Mouse (Mus musculus) kidney, embryonic 16.5 days (tissue): ENCODE results near the gene Rhoa. TPM values are rescaled to one million over a fixed set of nuclear protein-coding genes. Genes with fewer than 3 reads are reported as not detected.
A peak's percentile ranks its signal among the peaks of the same experiment; 100 is the strongest.
"Not testable (repeated sequence)": the region's sequence is repeated elsewhere in the genome, so short reads cannot be mapped to it uniquely, and the experiment has no call there.

Source experiments
- ATAC-seq: fragments of 200-750 bp; cut with Nextera tagmentation; 2 replicates; pipeline ENCODE4 v1.8.0; 2017; ENCODE audit warnings: moderate TSS enrichment; ENCODE audit not compliant: low FRiP score, low TSS enrichment
- H3K27ac ChIP-seq: fragments of 300-500 bp; sonication (generic); 2 replicates; pipeline ENCODE4 v1.5.1; 2014; ENCODE audit warnings: low read length
- H3K27me3 ChIP-seq: fragments of 300-500 bp; sonication (generic); 2 replicates; pipeline ENCODE4 v1.6.1; 2014; ENCODE audit warnings: low read length, control low read depth, mixed read lengths; ENCODE audit not compliant: insufficient read depth
- H3K36me3 ChIP-seq: fragments of 300-500 bp; sonication (generic); 2 replicates; pipeline ENCODE4 v1.6.1; 2014; ENCODE audit warnings: low read length, control low read depth, mixed read lengths; ENCODE audit not compliant: insufficient read depth
- H3K4me1 ChIP-seq: fragments of 300-500 bp; sonication (generic); 2 replicates; pipeline ENCODE4 v1.6.1; 2014; ENCODE audit warnings: low read length, control low read depth, mixed read lengths; ENCODE audit not compliant: insufficient read depth
- H3K4me2 ChIP-seq: fragments of 300-500 bp; sonication (generic); replicated peaks from 2 replicates; pipeline ENCODE4 v1.6.1; 2014; ENCODE audit warnings: low read depth, low read length
- H3K4me3 ChIP-seq: fragments of 300-500 bp; sonication (generic); 2 replicates; pipeline ENCODE4 v1.5.1; 2014; ENCODE audit warnings: mild to moderate bottlenecking, low read length
- H3K9ac ChIP-seq: fragments of 300-500 bp; sonication (generic); replicated peaks from 2 replicates; pipeline ENCODE4 v1.6.1; 2014; ENCODE audit warnings: low read length
- H3K9me3 ChIP-seq: fragments of 300-500 bp; sonication (generic); 2 replicates; pipeline ENCODE4 v1.6.1; 2016; ENCODE audit warnings: low read length, control low read depth
- WGBS: fragments of 180-500 bp; shearing (Covaris S2); extraction: QIAGEN DNeasy Blood & Tissue Kit; methylation state at CpG from one replicate; pipeline ENCODE4 v1.1.7; 2014; 5-methylcytosine and 5-hydroxymethylcytosine counted together
- polyA plus RNA-seq: library from polyadenylated mRNA; unstranded; fragments of >200 nt; fragmentation: Nextera tagmentation; extraction: Ambion mirVana; gene quantifications from 2 replicates; pipeline ENCODE4 v1.2.1, GENCODE M21; 2015

The Rhoa gene
- polyA plus RNA-seq, 1 experiment from 2014 or later, result 495 TPM

GRCm38 (mm10) chr9:108268701-108269100 is 37.2 kb upstream of the Rhoa start:
- not testable (repeated sequence) for H3K27me3 ChIP-seq, ATAC-seq, H3K9ac ChIP-seq, H3K4me2 ChIP-seq, H3K36me3 ChIP-seq, H3K27ac ChIP-seq, H3K9me3 ChIP-seq, H3K4me3 ChIP-seq
- peaks cover 29% of the 10 kb centered on the region for H3K4me1 ChIP-seq
- WGBS, result 77% methylated on average over 6 of the region's 7 CpGs

- ATAC-seq, result no peak
- Histone ChIP-seq H3K9ac (no peak overlapping the region), H3K36me3 (no peaks in the 10 kb centered on the region), H3K4me1 (peaks cover 26% of the 10 kb centered on the region), H3K4me3 (no peak overlapping the region), H3K27me3 (no peaks in the 10 kb centered on the region), H3K27ac (peak overlapping the region; percentile 46; the same call in 1 of the 2 replicates), H3K4me2 (no peak overlapping the region), H3K9me3 (no peaks in the 10 kb centered on the region)
- 13% methylated on average over 2 of the region's 2 CpGs for WGBS
Observed at GRCm38 (mm10) chr9:108271941-108272340, 34.0 kb upstream of the Rhoa start.

- ATAC-seq, result no peak
Observed at GRCm38 (mm10) chr9:108272691-108273090, 33.2 kb upstream of the Rhoa start.

GRCm38 (mm10) chr9:108273485-108273884 is 32.4 kb upstream of the Rhoa start:
- H3K36me3 ChIP-seq, result no peaks in the 10 kb centered on the region
- 84% methylated on average over 4 of the region's 4 CpGs for WGBS
- ATAC-seq, result no peak
- H3K4me3 ChIP-seq, result no peak overlapping the region
- peaks cover 26% of the 10 kb centered on the region for H3K4me1 ChIP-seq
- no peak overlapping the region for H3K4me2 ChIP-seq
- no peaks in the 10 kb centered on the region for H3K9me3 ChIP-seq
- H3K27ac ChIP-seq, result no peak overlapping the region
- H3K27me3 ChIP-seq, result no peaks in the 10 kb centered on the region
- H3K9ac ChIP-seq, result no peak overlapping the region

More at GRCm38 (mm10) chr9:108272691-108273090, 33.2 kb upstream of the Rhoa start:
- Histone ChIP-seq H3K36me3 (no peaks in the 10 kb centered on the region), H3K4me1 (peaks cover 26% of the 10 kb centered on the region), H3K4me2 (no peak overlapping the region), H3K9ac (no peak overlapping the region), H3K27me3 (no peaks in the 10 kb centered on the region), H3K9me3 (no peaks in the 10 kb centered on the region), H3K4me3 (no peak overlapping the region), H3K27ac (peak overlapping the region; percentile 46)
- 69% methylated on average over 5 of the region's 5 CpGs for WGBS

GRCm38 (mm10) chr9:108274476-108275330 is 31.2 kb upstream of the Rhoa start:
- no peak overlapping the region for H3K4me2 ChIP-seq
- no peaks in the 10 kb centered on the region for H3K27me3 ChIP-seq
- 73% methylated on average over 5 of the region's 5 CpGs for WGBS
- no peak overlapping the region for H3K9ac ChIP-seq
- H3K36me3 ChIP-seq, result no peaks in the 10 kb centered on the region
- no peak for ATAC-seq
- no peak overlapping the region for H3K4me3 ChIP-seq
- H3K27ac ChIP-seq, result peak overlapping the region; percentile 18; the same call in 1 of the 2 replicates
- no peaks in the 10 kb centered on the region for H3K9me3 ChIP-seq
- H3K4me1 ChIP-seq, result peaks cover 26% of the 10 kb centered on the region

- Histone ChIP-seq H3K27me3 (no peaks in the 10 kb centered on the region), H3K4me2 (no peak overlapping the region), H3K9ac (no peak overlapping the region), H3K4me3 (no peak overlapping the region), H3K36me3 (no peaks in the 10 kb centered on the region), H3K4me1 (peaks cover 26% of the 10 kb centered on the region), H3K27ac (no peak overlapping the region), H3K9me3 (no peaks in the 10 kb centered on the region)
- WGBS, result 46% methylated on average over 6 of the region's 6 CpGs
- no peak for ATAC-seq
Observed at GRCm38 (mm10) chr9:108275331-108275659, 30.6 kb upstream of the Rhoa start.

- Histone ChIP-seq H3K27me3 (no peaks in the 10 kb centered on the region), H3K4me2 (no peak overlapping the region), H3K4me3 (no peak overlapping the region), H3K9me3 (no peaks in the 10 kb centered on the region), H3K4me1 (peaks cover 14% of the 10 kb centered on the region; the same call in 1 of the 2 replicates), H3K36me3 (no peaks in the 10 kb centered on the region), H3K9ac (no peak overlapping the region), H3K27ac (no peak overlapping the region)
- WGBS, result 58% methylated on average over 10 of the region's 10 CpGs
- no peak for ATAC-seq
Observed at GRCm38 (mm10) chr9:108278697-108279450, 27.1 kb upstream of the Rhoa start.

GRCm38 (mm10) chr9:108280071-108280828 is 25.7 kb upstream of the Rhoa start:
- Histone ChIP-seq H3K36me3 (no peaks in the 10 kb centered on the region), H3K27ac (peak overlapping the region; percentile 67), H3K4me1 (peaks cover 4% of the 10 kb centered on the region; the same call in 1 of the 2 replicates), H3K27me3 (no peaks in the 10 kb centered on the region), H3K4me3 (no peak overlapping the region), H3K4me2 (no peak overlapping the region), H3K9me3 (no peaks in the 10 kb centered on the region), H3K9ac (no peak overlapping the region; the same call in 1 of the 2 replicates)
- 39% methylated on average over 8 of the region's 8 CpGs for WGBS
- ATAC-seq, result peak; percentile 72

GRCm38 (mm10) chr9:108284410-108284809 is 21.5 kb upstream of the Rhoa start:
- ATAC-seq, result peak; percentile 80; the same call in 1 of the 2 replicates
- Histone ChIP-seq H3K36me3 (no peaks in the 10 kb centered on the region), H3K27me3 (no peaks in the 10 kb centered on the region), H3K4me1 (peaks cover 4% of the 10 kb centered on the region; the same call in 1 of the 2 replicates), H3K27ac (no peak overlapping the region), H3K4me3 (no peak overlapping the region), H3K4me2 (no peak overlapping the region), H3K9ac (no peak overlapping the region), H3K9me3 (no peaks in the 10 kb centered on the region)
- 9% methylated on average over 6 of the region's 6 CpGs for WGBS
